Mouse (Mus musculus): Measurements from ENCODE around the gene Psma3.
"Not testable (repeated sequence)": the region's sequence is repeated elsewhere in the genome, so short reads cannot be mapped to it uniquely, and the experiment has no call there.

The Psma3 gene

DNA sequence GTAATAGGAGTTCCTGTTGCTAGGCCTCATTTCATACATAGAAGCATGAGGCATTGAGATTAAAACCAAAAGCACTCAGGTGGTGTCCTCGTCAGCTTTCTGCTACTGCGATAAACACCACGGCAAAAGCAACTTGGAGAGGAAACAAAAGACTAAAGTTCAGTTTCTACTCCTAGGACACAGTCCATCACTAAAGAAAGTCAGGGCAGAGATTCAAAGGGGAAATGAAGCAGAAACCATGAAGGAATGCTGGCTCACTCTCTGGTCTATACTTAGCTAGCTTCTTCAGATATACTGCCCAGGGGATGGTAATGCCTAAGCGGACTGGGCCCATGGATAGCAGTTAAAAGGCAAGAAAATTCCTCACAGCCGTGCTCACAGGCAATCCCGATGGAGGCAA is 27.0 kb downstream of the Psma3 start:
- DNase-seq (ENCODE audit: low spot score), result no peak

DNA sequence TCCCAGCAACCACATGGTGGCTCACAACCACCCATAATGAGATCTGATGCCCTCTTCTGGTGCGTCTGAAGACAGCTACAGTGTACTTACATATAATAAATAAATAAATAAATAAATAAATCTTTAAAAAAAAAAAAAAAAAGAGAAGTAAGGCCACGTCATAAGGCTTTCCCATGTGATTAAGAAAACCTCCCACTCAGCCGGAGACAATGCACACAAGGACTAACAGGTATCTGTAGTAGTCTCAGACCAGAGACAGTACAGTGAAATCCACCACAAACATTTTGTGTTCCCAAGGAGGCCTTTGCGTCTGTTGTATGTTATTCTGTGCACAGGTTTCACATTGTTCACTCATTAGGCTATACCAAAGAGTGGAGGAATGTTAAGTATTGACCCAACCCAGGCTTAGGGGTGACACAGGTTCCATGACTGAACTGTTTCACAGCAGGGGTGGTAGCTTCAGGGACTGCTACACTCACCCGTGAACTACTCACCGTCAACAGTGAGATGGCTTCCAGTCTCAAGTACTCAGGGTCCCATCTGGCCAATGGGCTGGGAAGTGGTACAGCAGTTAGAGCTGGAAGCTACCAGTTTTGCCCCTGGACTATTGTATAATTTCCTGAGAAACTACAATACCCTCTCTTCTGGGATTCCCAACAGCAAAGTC is 29.5 kb downstream of the Psma3 start:
- no peak for DNase-seq (ENCODE audit: low spot score)

DNA sequence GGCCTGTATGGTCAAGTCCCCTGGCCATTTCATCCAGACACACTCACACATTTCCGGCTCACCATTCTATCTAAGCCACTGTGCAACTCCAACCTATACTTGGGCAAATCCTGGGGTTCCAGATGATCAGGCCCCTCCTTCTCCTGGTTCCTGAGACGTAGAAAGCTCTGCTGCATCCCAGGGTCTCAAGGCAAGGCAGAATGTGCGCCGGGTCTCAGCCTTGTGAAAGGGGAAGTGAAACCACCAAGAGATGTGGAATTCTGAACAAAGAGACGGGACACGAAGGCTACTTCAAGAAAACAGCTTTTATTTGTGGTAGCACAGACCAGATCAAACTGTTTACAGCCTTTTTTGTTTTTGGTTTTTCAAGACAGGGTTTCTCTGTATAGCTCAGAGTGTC is 31.7 kb downstream of the Psma3 start:
- DNase-seq (ENCODE audit: low spot score), result no peak

DNA sequence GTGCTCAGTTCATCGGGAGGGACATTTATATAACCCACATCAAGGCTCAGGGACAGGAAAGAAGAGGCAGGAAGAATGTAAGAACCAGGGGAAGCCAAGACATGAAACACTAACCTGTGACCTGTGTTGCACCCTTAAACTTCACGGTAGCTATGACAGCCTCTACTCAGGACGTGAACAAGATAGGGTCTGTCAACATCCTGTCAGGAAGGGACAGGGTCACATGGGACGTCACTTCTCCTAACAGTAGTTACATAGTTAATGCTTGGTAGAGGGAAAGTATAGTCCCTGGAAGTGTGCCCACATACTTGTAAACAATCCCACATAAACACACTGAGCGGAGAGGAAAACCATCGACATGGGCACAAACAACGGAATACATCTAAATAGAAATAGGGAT is 32.5 kb downstream of the Psma3 start:
- no peak for DNase-seq (ENCODE audit: low spot score)

DNA sequence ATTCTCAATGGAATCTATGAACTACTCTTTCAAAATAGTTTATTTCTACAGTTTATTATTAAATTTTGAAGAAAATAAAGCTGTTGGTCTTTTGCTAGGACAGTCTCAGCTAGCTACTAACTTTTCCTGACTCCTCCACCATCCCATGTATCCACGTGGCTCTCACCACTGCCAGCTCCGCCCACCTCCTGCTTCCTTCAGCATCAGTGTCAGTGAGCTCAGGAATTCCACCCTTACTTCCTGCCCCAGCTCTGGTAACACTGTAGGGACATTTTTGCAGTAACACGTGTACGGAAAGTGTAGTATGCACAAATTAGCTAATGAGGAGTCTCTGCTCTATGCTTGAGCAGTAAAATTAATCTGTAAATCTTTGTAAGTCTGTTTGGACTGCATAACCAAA is 35.3 kb downstream of the Psma3 start:
- DNase-seq (ENCODE audit: low spot score), result no peak

DNA sequence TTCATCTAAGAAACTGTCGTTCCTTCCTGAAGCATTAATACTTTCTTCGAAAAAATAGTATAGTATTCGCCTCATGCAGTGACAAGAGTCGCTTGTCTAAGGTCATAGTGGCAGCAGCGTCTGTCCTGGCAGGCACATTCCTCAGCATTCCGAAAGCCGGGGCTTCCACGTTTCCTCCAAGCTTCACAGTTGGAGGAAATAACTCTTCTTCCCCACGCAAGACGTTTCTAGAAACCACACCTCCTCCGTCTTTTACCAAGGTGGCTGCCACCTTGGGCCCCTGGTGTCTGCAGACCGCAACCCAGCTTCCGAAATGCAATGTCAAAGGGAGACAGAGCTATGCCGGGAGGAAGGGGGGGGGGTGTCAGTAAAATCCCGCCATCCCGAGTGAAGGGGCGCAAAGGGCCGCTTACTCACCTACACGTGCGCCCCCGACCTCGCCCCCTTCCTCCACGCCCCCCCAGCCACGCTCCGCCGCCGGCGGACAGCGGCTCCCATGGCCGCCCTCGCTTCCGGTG is 40.5 kb downstream of the Psma3 start:
- no peak for DNase-seq (ENCODE audit: low spot score)

DNA sequence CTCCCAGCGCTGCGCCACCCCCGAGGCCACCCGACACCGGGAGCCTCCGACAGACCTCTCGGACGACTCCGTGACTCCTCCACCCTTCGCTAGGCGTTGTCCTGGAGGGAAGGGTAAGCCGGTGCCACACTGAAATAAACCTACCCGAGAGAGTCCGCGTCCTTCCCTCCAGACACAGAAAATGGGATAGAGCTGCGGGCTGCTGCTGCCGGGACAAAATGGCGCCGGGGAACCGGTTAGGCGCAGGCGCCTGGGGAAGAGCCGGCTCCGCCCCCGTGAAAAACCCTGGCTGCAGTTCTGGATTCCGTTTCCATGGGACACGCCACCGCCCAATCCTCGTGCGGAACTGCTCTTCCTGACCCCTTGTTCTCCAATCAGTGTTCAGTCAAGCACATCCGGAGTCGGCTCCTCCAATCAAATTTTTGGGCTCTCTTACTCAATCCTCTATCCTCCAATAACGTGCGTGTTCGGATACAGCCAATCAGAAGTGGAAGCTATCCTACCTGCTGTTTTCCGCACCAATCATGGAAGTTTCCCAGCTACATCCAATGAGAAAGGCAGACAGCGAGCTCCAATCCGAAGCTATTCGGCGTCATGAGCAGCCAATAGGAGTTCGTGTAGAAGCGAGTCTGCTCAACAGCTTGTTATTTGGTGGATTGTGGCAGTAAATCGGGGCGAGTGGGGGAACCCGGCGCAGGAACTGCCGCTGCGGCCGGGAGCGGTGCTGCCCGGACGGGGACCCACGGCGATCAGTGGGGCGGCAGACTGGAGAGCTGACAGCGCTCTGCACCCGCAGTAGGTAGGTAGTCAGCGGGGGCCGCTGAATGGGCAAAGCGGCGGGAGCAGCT is 41.2 kb downstream of the Psma3 start, which contains the start of gene Arid4a:
Arid4a (plus strand) TSS at position 628 of the 848 bp plus-strand sequence.
- peak; percentile 100 for DNase-seq (ENCODE audit: low spot score)

DNA sequence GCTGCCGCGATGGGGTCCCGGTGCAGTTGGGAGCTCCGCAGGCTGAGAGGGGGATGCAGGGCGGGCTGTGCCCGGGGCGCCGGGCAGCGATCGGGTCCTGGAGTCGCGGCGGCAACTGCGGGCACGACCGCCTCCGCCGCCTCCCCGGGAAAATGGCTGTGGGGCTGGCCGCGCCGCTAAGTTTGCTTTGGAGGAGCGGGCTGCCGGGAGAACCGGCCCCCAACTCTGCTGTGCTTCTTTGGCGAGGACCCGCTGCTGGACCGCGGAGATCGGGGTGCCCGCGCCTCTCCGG is 41.7 kb downstream of the Psma3 start:
- DNase-seq (ENCODE audit: low spot score), result no peak

DNA sequence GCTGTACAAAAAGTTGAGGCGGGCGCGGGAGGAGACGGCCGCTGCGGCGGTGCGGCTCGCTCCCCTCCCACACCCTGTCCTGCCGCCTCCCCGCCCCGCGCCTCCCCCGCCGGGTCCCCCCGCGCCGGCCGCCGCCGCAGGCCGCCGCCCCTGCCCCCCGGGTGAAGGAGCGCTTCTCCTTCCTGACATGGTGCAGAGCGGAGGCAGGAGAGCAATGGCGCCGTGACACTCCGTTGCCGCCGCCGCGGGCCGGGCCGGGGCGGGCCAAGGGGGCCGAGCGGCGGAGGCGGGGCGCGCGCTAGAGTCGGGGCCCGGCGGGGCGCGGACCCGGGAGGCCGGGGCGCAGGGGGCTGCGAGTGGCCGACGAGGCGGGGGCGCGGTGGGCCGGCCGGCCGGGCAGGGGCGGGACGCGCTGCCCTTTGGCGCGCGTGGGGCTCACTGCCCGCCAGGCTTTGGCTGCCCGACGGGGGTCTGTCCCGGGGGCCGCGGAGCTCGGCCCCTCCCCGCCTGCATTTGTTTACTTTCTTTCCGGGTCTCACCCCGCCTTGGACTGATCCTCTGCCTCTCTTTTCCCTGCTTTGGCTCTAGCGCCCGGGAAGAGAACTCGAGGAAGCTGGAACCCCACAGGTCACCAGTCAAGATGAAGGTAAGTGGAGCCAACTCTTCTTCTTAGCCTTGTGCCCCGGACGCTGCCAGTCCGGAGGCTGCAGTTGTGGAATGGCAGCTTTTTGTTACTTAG is 42.3 kb downstream of the Psma3 start:
- DNase-seq (ENCODE audit: low spot score), result peak; percentile 26

DNA sequence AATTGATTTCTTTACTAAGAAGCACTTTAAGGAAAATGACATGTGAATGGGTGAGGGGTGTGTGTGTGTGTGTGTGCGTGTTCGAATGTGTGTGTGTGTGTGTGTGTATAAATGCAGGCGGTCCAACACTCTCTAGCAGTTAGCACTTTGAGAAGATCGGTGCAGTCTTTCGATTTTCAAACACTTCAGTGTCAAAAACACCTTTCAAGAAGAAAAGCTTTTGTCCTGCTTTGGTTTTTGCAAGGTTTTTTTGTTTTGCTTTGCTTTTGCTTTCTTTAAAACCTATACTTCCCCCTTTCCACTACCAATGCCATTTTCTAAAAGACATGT is 42.8 kb downstream of the Psma3 start:
- DNase-seq (ENCODE audit: low spot score), result no peak

DNA sequence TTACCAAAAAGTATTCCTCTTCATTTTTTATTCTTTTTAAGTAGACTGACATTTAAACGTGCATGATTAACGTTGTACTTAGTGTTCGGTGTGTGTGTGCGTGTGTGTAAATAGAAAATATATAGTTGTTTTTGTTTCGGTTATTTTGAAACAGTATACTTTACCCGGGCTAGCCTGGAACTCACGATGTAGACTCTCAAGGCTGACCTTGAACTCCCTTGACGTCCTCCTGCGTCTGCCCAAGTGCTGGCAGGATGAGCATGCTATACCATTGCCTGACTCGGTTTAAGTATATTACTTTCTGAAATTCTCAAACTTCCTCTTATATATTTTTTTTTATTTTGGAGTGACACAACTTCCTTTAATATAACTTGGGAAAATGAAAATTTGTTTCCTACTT is 43.4 kb downstream of the Psma3 start:
- no peak for DNase-seq (ENCODE audit: low spot score)

DNA sequence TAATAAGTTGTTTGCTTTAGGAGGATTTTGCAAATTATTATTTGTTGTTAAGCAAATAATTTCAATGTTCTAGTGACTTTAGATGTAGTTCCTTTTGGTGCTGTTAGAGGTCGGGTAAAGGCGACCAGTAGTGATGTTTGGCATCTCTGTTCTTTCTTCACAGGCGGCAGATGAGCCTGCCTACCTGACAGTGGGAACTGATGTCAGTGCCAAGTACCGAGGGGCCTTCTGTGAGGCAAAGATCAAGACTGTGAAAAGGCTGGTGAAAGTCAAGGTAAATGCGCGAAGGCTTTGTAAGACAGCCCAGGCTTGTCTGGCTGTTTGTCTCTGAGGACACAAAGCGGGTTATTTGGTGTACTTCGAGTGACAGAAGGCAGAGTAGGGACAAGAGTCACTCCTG is 44.8 kb downstream of the Psma3 start:
- DNase-seq (ENCODE audit: low spot score), result no peak

DNA sequence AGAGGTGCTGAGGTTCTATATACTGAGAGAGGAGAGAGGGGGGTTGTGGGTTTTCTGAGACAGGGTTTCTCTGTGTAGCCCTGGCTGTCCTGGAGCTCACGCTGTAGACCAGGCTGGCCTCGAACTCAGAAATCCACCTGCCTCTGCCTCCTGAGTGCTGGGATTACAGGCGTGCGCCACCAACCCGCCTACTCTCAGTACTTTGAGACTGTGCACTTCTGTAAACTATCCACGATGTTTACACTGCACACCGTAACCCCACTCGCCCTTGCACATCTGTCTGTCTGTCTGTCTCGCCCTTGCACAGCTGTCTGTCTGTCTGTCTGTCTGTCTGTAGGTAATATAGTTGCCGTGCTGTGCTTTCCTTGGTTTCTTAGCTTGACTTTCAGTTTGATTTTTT is 50.0 kb downstream of the Psma3 start:
- DNase-seq (ENCODE audit: low spot score), result no peak

DNA sequence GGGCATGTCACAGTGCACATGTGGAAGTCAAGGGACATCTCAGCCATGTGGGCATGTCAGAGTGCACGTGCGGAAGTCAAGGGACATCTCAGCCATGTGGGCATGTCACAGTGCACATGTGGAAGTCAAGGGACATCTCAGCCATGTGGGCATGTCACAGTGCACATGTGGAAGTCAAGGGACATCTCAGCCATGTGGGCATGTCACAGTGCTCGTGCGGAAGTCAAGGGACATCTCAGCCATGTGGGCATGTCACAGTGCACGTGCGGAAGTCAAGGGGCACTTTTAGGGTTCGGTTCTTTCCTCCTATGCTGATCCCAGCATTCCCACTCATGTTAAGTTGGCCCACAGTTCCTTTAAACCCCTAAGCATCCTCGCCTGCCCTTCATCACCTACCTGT is 53.8 kb downstream of the Psma3 start:
- DNase-seq (ENCODE audit: low spot score), result not testable (repeated sequence)

DNA sequence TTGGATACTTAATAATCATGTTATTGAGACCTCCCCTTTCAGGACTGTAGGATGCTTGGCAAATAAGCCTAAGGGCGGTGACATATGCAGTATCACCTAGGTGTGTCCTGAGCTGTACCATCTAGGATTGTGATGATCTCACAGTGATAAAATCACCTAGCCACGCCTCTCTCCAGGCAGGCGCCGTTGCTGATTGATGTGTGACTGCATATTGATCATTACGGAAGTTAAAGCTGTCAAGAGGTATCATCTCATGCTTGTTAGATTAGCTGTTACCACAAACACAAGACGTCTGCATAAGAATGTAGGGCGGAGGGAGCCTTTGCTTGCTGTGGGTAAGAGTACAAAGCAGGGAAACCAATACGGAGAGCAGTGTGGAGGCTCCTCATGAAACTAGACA is 55.8 kb downstream of the Psma3 start:
- DNase-seq (ENCODE audit: low spot score), result no peak

DNA sequence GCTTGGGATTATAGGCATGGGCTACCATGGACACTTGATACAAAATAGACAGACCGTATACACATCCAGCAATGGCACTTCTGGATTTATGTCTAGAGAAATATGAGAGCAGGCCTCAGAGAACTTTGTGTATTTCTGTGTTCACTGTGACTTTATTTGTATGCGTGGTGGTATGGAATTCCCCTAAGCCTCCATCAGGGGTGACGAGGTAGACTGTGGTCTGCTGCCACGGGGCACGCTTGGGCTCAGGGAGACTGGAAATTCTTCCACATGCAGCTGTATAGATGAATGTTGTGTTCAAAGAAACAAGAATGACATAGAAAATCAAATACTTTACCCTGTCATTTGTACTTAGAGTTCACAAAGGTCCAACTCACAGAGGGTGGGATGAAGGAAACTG is 56.3 kb downstream of the Psma3 start:
- no peak for DNase-seq (ENCODE audit: low spot score)

DNA sequence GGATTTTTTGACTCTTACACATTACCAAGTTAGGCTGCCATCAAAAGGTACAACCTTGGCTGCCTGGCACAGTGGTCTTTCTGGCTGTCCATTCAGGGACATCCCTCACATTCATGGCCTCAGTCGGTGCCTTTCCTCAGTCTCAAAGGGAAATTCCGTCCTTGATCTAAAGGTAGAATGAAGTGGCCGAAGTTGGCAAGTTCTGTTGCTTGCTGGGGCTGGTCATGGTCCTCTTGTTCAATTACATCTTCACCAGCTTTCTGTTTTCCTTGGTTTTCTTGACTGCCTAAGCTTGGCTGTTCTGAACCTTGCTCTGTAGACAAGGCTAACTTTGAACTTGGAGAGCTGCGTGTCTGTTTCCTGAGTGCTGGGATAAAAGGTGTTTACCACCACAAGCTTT is 61.4 kb downstream of the Psma3 start:
- no peak for DNase-seq (ENCODE audit: low spot score)

DNA sequence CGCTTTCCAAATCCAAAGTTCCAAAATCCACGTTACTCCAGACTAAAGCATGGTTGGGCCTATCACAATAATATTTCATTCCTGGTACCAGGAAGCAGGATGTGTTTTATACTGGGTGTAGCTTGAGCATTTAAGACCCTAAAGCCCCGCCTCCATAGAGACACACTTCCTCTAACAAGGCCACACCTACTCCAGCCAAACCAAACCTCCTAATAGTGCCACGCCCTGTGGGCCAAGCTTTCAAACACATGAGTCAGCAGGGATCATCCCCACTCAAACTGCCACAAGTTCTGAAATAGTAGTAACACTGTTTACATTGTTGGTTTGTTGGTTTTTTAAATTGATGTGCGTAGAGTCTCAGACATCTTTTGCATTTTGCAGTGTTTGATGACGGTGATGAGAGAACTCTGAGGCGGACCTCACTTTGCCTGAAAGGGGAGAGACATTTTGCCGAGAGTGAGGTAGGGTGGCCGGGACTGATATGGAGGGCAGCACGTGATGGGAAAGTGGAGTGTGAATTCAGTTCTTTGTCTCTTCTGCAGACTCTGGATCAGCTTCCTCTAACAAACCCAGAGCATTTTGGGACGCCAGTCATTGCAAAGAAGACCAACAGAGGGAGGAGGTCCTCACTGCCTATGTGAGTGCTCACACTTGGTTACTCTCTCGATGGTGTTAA is 62.4 kb downstream of the Psma3 start:
- no peak for DNase-seq (ENCODE audit: low spot score)

DNA sequence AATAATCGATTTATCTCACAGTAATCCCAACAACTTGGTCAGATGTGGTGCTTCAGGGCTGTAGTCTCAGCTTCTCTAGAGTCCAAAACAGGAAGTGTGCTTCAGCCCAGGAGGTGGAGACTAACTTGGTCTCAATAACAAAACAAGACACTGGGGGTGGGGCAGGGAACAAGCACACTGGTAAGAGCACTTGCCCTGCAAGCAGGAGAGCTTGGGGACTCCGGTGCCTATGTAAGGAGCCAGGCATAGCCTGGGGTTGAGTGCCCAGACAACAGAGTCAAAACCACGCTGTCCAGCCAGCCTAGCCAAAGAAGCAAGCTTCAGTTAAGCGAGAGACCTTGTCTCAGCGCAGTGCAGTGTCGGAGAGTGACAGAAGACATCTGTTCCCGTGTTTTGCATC is 66.0 kb downstream of the Psma3 start:
- no peak for DNase-seq (ENCODE audit: low spot score)

DNA sequence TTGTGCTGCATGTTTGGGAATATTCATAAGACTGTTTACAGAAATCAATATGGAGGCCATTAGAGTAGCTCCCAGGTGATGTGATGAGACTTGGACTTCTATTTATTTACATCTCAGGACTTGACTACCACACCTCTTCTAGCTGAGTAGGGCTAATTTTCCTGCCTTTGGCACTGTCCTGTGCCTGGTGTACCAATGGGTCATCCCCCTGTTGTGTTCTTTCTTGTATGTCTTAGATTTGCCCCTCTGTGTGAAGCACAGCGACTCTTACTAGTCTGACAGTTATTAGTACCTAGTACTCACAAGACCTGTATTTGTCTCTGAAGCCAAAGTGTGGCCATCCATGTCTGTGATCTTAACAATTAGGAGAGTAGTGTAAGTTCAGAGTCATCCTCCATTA is 68.0 kb downstream of the Psma3 start:
- DNase-seq (ENCODE audit: low spot score), result no peak

DNA sequence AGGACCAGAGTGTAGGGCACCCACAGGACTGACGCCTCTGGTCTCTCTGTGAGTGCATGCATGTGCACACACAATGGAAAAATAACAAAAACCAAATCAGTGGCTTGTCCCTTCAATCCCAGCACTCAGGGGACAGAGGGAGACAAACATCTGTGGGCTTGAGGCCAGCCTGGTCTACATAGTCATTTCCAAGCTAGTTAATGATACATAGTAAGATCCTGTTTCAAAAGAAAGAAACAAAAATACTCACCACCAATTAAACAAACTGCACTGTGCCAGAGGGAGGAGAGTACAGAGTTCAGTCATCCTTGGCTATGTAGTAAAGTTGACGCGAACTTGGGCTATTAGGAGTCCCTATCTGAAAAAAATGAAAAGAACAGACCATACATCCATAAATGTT is 69.2 kb downstream of the Psma3 start:
- no peak for DNase-seq (ENCODE audit: low spot score)

DNA sequence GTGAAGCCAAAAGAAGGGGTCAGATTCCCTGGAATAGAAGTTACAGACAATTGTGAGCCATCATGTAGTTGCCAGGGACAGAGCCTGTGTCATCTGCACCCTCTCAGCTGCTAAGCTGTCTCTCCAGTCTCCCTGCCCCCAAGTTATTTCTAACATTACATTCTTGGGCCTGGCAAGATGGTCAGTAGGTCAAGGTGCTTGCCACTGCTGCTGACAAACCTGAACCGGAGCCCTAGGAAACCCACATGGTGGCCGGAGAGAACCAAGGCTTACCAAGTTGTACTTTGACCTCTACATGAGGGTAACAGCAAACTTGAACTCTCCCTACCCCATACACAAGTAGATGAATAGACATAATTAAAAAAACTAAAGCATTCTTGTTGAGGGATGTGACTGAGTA is 70.1 kb downstream of the Psma3 start:
- no peak for DNase-seq (ENCODE audit: low spot score)
